Mouse (Mus musculus): ENCODE data around the gene Abi3. TPM values are rescaled to one million over a fixed set of nuclear protein-coding genes. Genes with fewer than 3 reads are reported as not detected.

The Abi3 gene
- total RNA-seq, 2 experiments from 2014 or later: 16.7 to 19.5 TPM

- DNase-seq: no peak
These were observed 58.3 kb downstream of the Abi3 start for GRCm38 (mm10) chr11:95783958-95784357.

- no peak for DNase-seq
These were observed 58.8 kb downstream of the Abi3 start for GRCm38 (mm10) chr11:95783457-95783856.

GRCm38 (mm10) chr11:95781557-95781956, 60.7 kb downstream of the Abi3 start:
- DNase-seq: no peak

- no peak for DNase-seq
These were observed 61.8 kb downstream of the Abi3 start for GRCm38 (mm10) chr11:95780480-95780879.

Other genes starting within 250 kb of the Abi3 start
- 100 to 1,000 TPM; 304 to 319 TPM for gene Phb, start 175.5 kb downstream of the Abi3 start, total RNA-seq (2021)
- gene Zfp652, start 129.8 kb downstream of the Abi3 start, total RNA-seq (2021): 10 to 100 TPM; 42.8 to 48.2 TPM
- gene B130006D01Rik, start 118.9 kb downstream of the Abi3 start, total RNA-seq (2021): 1 to 10 TPM in 1 of 2 experiments, under 1 TPM in 1; 0.57 to 1.1 TPM
- 10 to 100 TPM; 71.7 to 82.2 TPM for gene Phospho1, start 18.0 kb downstream of the Abi3 start, total RNA-seq (2021)
- 10 to 100 TPM; 23.2 to 23.8 TPM for gene Gngt2, start 5.3 kb downstream of the Abi3 start, total RNA-seq (2021)
- gene B4galnt2, start 72.4 kb upstream of the Abi3 start, total RNA-seq (2021): not detected
- 10 to 100 TPM in 1 of 2 experiments, 1 to 10 TPM in 1; 6.3 to 10.6 TPM for gene Igf2bp1, start 163.5 kb upstream of the Abi3 start, total RNA-seq (2021)
- gene Gip, start 182.1 kb upstream of the Abi3 start, total RNA-seq (2021): not detected
- gene Snf8, start 192.4 kb upstream of the Abi3 start, total RNA-seq (2021): 10 to 100 TPM; 60.9 to 62.7 TPM
- 10 to 100 TPM; 47.4 to 48.3 TPM for gene Ube2z, start 222.9 kb upstream of the Abi3 start, total RNA-seq (2021)
- 1,000 to 10,000 TPM; 2,269 to 2,363 TPM for gene Atp5g1, start 233.2 kb upstream of the Abi3 start, total RNA-seq (2021)

All from heart, postnatal 4 days (tissue).